Mouse (Mus musculus) ES-Bruce4 (cell line): ENCODE results near the gene Edf1. TPM values are rescaled to one million over a fixed set of nuclear protein-coding genes. Genes with fewer than 3 reads are reported as not detected.

Source experiments
- H3K27ac ChIP-seq: 2 replicates; pipeline ENCODE4 v1.5.1; 2012; ENCODE audit warnings: low read length, inconsistent platforms; ENCODE audit not compliant: insufficient read depth
- H3K27me3 ChIP-seq: 2 replicates; pipeline ENCODE4 v1.6.1; 2012; ENCODE audit warnings: mild to moderate bottlenecking, low read length, inconsistent platforms; ENCODE audit not compliant: control insufficient read depth, poor library complexity, insufficient read depth, severe bottlenecking
- H3K36me3 ChIP-seq: 2 replicates; pipeline ENCODE4 v1.6.1; 2012; ENCODE audit warnings: inconsistent platforms, mild to moderate bottlenecking, low read length, moderate library complexity; ENCODE audit not compliant: control insufficient read depth, poor library complexity, insufficient read depth, severe bottlenecking
- H3K4me1 ChIP-seq: one replicate; pipeline ENCODE4 v1.8.1; 2011; ENCODE audit warnings: low read length; ENCODE audit not compliant: control insufficient read depth, insufficient read depth
- H3K4me3 ChIP-seq: 2 replicates; pipeline ENCODE4 v1.5.1; 2011; ENCODE audit warnings: low read depth, mild to moderate bottlenecking, low read length
- H3K9ac ChIP-seq: 2 replicates; pipeline ENCODE4 v1.6.1; 2012; ENCODE audit warnings: low read depth, mild to moderate bottlenecking, inconsistent platforms; ENCODE audit not compliant: poor library complexity, severe bottlenecking
- H3K9me3 ChIP-seq: replicated peaks from 2 replicates; pipeline ENCODE4 v1.6.1; 2012; ENCODE audit warnings: mild to moderate bottlenecking, low read length, inconsistent platforms; ENCODE audit not compliant: control insufficient read depth, poor library complexity, insufficient read depth, severe bottlenecking
- CTCF ChIP-seq: IDR thresholded peaks from one replicate; pipeline ENCODE4 v1.8.1; 2011; ENCODE audit warnings: low read depth, low read length
- EP300 ChIP-seq: IDR thresholded peaks from 2 replicates; pipeline ENCODE4 v1.6.1; 2011; ENCODE audit warnings: low read depth, low read length; ENCODE audit not compliant: insufficient read depth
- POLR2A ChIP-seq: IDR thresholded peaks from one replicate; pipeline ENCODE4 v1.8.1; 2011; ENCODE audit warnings: low read length; ENCODE audit not compliant: insufficient read depth
- polyA plus RNA-seq: library from polyadenylated mRNA; stranded (reverse); fragments of >200 nt; gene quantifications from 2 replicates; pipeline ENCODE4 v1.2.4, GENCODE M21; 2011; ENCODE audit warnings: low read depth; ENCODE audit not compliant: missing spikeins, insufficient read depth, insufficient read length

The Edf1 gene
- polyA plus RNA-seq = 107 and 122 TPM in 2 replicates

GRCm38 (mm10) chr2:25557221-25557963, at the start of gene Edf1:
Gene Edf1 (plus strand): TSS chr2:25557847.
- TF ChIP-seq POLR2A (peak; percentile 42), CTCF (no peak), EP300 (no peak)
- H3K9ac ChIP-seq = peak within 1 kb of the TSS; percentile 92
- H3K36me3 ChIP-seq = peaks cover 16% of the 10 kb centered on the region
- no peaks in the 10 kb centered on the region for H3K27me3 ChIP-seq
- peak within 1 kb of the TSS; percentile 59 for H3K27ac ChIP-seq
- H3K4me3 ChIP-seq = peak within 1 kb of the TSS; percentile 99
- no peaks in the 10 kb centered on the region for H3K4me1 ChIP-seq
- no peaks in the 10 kb centered on the region for H3K9me3 ChIP-seq

GRCm38 (mm10) chr2:25509912-25510311, 47.7 kb upstream of the Edf1 start:
- TF ChIP-seq EP300 (no peak), POLR2A (no peak), CTCF (peak; percentile 45)
- H3K36me3 ChIP-seq = no peaks in the 10 kb centered on the region
- H3K4me1 ChIP-seq = no peaks in the 10 kb centered on the region
- no peaks in the 10 kb centered on the region for H3K9me3 ChIP-seq
- no peak overlapping the region for H3K27ac ChIP-seq
- H3K9ac ChIP-seq = no peak overlapping the region
- H3K4me3 ChIP-seq = no peak overlapping the region
- H3K27me3 ChIP-seq = no peaks in the 10 kb centered on the region

DNA sequence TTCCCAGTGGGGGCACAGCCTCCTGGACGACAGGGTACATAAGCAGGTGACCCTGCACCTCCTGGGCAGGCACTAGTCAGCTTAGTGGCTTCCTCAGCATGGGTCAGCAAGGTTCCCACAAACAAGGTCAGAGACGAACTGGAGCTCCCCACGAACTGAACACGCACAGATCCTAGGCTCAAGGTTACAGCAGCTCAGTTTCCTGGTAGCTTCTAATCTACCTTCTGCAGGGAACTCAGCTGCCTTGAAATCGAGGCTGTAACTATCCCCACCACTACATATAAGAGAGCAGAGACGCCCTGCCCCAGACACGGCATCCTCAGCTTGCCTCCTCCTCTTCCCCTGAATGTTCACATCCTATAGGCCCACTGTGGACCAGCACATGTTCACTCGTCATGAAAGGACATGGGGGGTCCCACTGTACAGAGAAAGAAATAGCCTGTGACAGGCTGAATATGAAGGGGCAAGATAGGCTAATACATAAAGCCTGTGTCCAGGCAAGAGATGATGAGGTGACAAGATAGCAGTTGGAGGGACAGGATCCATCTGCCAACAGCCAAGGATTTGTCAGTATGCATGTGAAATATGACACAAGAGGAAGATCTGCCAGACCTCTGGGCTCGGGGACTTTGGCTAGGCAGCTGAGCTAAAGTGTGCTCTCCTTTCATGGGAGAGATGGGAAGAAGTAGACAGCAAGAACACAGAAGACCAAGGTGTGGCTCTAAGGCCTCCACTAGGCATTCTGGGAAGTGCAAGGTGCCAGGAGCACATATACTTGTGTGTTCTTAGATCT, 30.9 kb upstream of the Edf1 start:
- Histone ChIP-seq H3K36me3 (peaks cover 6% of the 10 kb centered on the region), H3K9ac (no peak overlapping the region), H3K4me3 (no peak overlapping the region), H3K4me1 (no peaks in the 10 kb centered on the region), H3K9me3 (no peaks in the 10 kb centered on the region), H3K27me3 (no peaks in the 10 kb centered on the region; the same call in 1 of the 2 replicates), H3K27ac (no peak overlapping the region)
- TF ChIP-seq EP300 (no peak), POLR2A (no peak), CTCF (no peak)

DNA sequence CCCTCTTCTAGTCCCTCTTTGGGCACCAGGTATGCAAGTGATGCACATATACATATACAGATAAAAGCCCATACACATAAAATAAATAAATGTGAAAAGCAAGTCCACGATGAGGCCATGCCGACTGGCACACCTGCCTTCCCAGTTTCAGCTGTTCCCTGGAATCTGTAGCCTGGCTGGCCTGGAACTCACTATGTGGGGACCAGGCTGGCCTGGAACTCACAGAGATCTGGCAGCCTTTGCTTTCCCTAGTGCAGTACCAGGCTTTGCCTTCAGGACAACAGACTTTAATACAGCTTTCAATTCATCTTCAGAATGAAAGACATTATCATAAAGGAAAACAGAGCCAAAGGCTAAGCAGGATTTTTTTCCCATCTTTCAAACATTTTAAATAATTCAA, 23.9 kb upstream of the Edf1 start:
- H3K36me3 ChIP-seq = peaks cover 6% of the 10 kb centered on the region
- TF ChIP-seq CTCF (no peak), POLR2A (no peak), EP300 (no peak)
- H3K27ac ChIP-seq = no peak overlapping the region
- H3K9ac ChIP-seq = no peak overlapping the region
- H3K4me3 ChIP-seq = no peak overlapping the region
- H3K27me3 ChIP-seq = no peaks in the 10 kb centered on the region
- H3K9me3 ChIP-seq = no peaks in the 10 kb centered on the region
- no peaks in the 10 kb centered on the region for H3K4me1 ChIP-seq

DNA sequence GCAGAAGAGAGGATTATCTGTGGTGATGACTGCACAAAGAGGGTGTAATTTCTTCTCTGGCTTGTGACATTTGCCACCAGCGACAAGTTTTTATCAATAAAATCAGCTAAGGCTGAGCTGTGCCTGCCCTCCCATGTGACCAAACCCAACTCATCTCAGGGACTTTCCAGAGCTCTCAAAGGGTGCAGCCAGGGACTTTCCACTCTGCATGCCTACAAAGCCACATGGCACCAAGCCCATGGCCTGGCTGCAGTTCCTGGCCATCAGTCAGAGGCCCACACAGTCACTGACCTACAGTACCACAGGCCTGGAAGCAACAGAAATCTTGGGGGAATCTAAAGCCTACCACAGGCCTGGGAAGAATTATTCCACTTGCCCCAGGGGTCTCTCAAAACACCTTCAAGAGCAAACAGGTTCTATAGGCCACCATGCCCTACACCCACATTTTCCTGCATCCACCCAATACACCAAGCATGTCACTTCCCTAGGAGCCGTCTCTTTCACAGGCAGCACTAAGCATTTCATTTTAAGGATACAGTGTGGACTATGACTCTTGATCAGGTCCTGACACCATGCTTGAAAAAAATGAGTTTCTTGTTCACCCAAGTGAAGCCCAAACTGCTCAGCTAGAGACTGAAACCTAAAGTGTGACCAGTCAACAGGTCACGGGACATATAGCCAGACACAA, 23.3 kb upstream of the Edf1 start:
- Histone ChIP-seq H3K27me3 (no peaks in the 10 kb centered on the region), H3K36me3 (no peaks in the 10 kb centered on the region; the same call in none of the 2 replicates), H3K4me1 (no peaks in the 10 kb centered on the region), H3K4me3 (no peak overlapping the region), H3K9ac (no peak overlapping the region), H3K27ac (no peak overlapping the region), H3K9me3 (no peaks in the 10 kb centered on the region)
- no peak for TF ChIP-seq POLR2A
- TF ChIP-seq EP300 = no peak
- TF ChIP-seq CTCF = no peak

DNA sequence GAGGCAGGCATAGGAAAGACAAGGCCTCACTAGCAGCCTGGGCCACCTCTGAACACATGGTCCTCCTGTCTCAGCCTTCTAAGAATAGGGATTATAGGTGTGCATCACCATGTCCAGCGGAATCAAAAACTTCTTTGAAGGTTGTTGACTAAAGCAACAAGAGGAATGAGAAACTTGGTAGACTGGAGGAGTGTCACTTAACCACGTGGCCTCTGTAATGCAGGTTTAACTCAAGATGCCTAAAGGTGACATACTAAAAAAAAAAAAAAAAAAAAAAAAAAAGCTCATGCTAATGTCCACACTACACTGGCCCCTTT, 22.8 kb upstream of the Edf1 start:
- TF ChIP-seq POLR2A (no peak), EP300 (no peak), CTCF (no peak)
- H3K36me3 ChIP-seq = no peaks in the 10 kb centered on the region; the same call in 1 of the 2 replicates
- no peak overlapping the region for H3K9ac ChIP-seq

More for the DNA sequence above, 22.8 kb upstream of the Edf1 start:
- H3K27ac ChIP-seq = no peak overlapping the region
- no peaks in the 10 kb centered on the region for H3K9me3 ChIP-seq
- no peak overlapping the region for H3K4me3 ChIP-seq
- H3K4me1 ChIP-seq = no peaks in the 10 kb centered on the region
- no peaks in the 10 kb centered on the region for H3K27me3 ChIP-seq
